Mouse (Mus musculus) CD4-positive, CD25-positive, alpha-beta regulatory T cell, adult 4 months (primary cell): ENCODE results near the gene Pdgfra. TPM values are rescaled to one million over a fixed set of nuclear protein-coding genes. Genes with fewer than 3 reads are reported as not detected.

Experiments used
- ATAC-seq: one replicate; pipeline ENCODE4 v1.8.0; 2017
- polyA plus RNA-seq, 2 experiments: library from polyadenylated mRNA; unstranded; fragments of 100-300 nt; shearing (Covaris generic); gene quantifications; one replicate each; pipeline ENCODE4 v1.2.1; 2017

Gene Pdgfra
- under 1 TPM in 1 of 2 experiments, not detected in 1; 0.66 TPM for polyA plus RNA-seq

- ATAC-seq: no peak
These were observed at the start of gene Pdgfra for GRCm38 (mm10) chr5:75152021-75152425. Gene Pdgfra (plus strand): TSS chr5:75152292.

- ATAC-seq: no peak
These were observed 45.6 kb upstream of the Pdgfra start for GRCm38 (mm10) chr5:75106511-75106910.

GRCm38 (mm10) chr5:75109368-75109767, 42.7 kb upstream of the Pdgfra start:
- no peak for ATAC-seq

GRCm38 (mm10) chr5:75111781-75112180, 40.3 kb upstream of the Pdgfra start:
- no peak for ATAC-seq

GRCm38 (mm10) chr5:75118840-75119239, 33.3 kb upstream of the Pdgfra start:
- ATAC-seq: no peak

- no peak for ATAC-seq
These were observed 30.4 kb upstream of the Pdgfra start for GRCm38 (mm10) chr5:75121646-75122045.

GRCm38 (mm10) chr5:75134681-75135080, 17.4 kb upstream of the Pdgfra start:
- ATAC-seq: no peak

- peak; percentile 78 for ATAC-seq
These were observed 9.0 kb upstream of the Pdgfra start for GRCm38 (mm10) chr5:75143092-75143491.

- no peak for ATAC-seq
These were observed 8.3 kb upstream of the Pdgfra start for GRCm38 (mm10) chr5:75143767-75144166.

- ATAC-seq: no peak
These were observed 6.8 kb upstream of the Pdgfra start for GRCm38 (mm10) chr5:75145341-75145740.

- ATAC-seq: no peak
These were observed 5.6 kb upstream of the Pdgfra start for GRCm38 (mm10) chr5:75146469-75146868.

GRCm38 (mm10) chr5:75148343-75149127, 3.6 kb upstream of the Pdgfra start:
- ATAC-seq: no peak

GRCm38 (mm10) chr5:75149380-75149779, 2.7 kb upstream of the Pdgfra start:
- no peak for ATAC-seq

- ATAC-seq: no peak
These were observed 2.2 kb upstream of the Pdgfra start for GRCm38 (mm10) chr5:75149880-75150279.

- no peak for ATAC-seq
These were observed 1.6 kb upstream of the Pdgfra start for GRCm38 (mm10) chr5:75150341-75150981.

GRCm38 (mm10) chr5:75151146-75151900, 769 bp upstream of the Pdgfra start:
- peak; percentile 38 for ATAC-seq

- no peak for ATAC-seq
These were observed 916 bp downstream of the Pdgfra start for GRCm38 (mm10) chr5:75152791-75153625.

- no peak for ATAC-seq
These were observed 1.5 kb downstream of the Pdgfra start for GRCm38 (mm10) chr5:75153626-75153960.

- ATAC-seq: no peak
These were observed 2.0 kb downstream of the Pdgfra start for GRCm38 (mm10) chr5:75153961-75154620.

GRCm38 (mm10) chr5:75154621-75155235, 2.6 kb downstream of the Pdgfra start:
- no peak for ATAC-seq

GRCm38 (mm10) chr5:75155281-75155680, 3.2 kb downstream of the Pdgfra start:
- no peak for ATAC-seq
